Mouse (Mus musculus) thymus, adult 2 months (tissue): Measurements from ENCODE around the gene Pld2. TPM values are rescaled to one million over a fixed set of nuclear protein-coding genes. Genes with fewer than 3 reads are reported as not detected.
"Not testable (repeated sequence)": the region's sequence is repeated elsewhere in the genome, so short reads cannot be mapped to it uniquely, and the experiment has no call there.

ENCODE experiments used
- DNase-seq: peaks from one replicate; pipeline ENCODE4 v3.0.0; 2021
- H3K27ac ChIP-seq: fragments of 200-500 bp; 2 replicates; pipeline ENCODE4 v1.5.1; 2012; ENCODE audit warnings: low read length, control low read depth; ENCODE audit not compliant: control insufficient read depth, insufficient read depth
- H3K27me3 ChIP-seq: fragments of 200-500 bp; 2 replicates; pipeline ENCODE4 v1.6.1; 2012; ENCODE audit warnings: mild to moderate bottlenecking, low read length, moderate library complexity, mixed read lengths; ENCODE audit not compliant: control insufficient read depth, insufficient read depth
- H3K36me3 ChIP-seq: fragments of 200-500 bp; 2 replicates; pipeline ENCODE4 v1.6.1; 2012; ENCODE audit warnings: mild to moderate bottlenecking, low read length, moderate library complexity; ENCODE audit not compliant: control insufficient read depth, insufficient read depth
- H3K4me1 ChIP-seq: fragments of 200-500 bp; replicated peaks from 2 replicates; pipeline ENCODE4 v1.6.1; 2012; ENCODE audit warnings: low read length; ENCODE audit not compliant: control insufficient read depth, insufficient read depth
- H3K4me3 ChIP-seq: fragments of 200-500 bp; 2 replicates; pipeline ENCODE4 v1.5.1; 2012; ENCODE audit warnings: mild to moderate bottlenecking, low read length, control low read depth, moderate library complexity; ENCODE audit not compliant: control insufficient read depth, insufficient read depth
- CTCF ChIP-seq: fragments of 200-500 bp; IDR thresholded peaks from 2 replicates; pipeline ENCODE4 v1.5.1; 2012; ENCODE audit warnings: mild to moderate bottlenecking, control low read depth, low read length, moderate library complexity, borderline replicate concordance; ENCODE audit not compliant: control insufficient read depth, poor library complexity, insufficient read depth; ENCODE audit errors: extremely low read depth
- POLR2A ChIP-seq: fragments of 200-500 bp; IDR thresholded peaks from 2 replicates; pipeline ENCODE4 v1.6.1; 2012; ENCODE audit warnings: mild to moderate bottlenecking, low read length, control low read depth, moderate library complexity; ENCODE audit not compliant: control insufficient read depth, poor library complexity, insufficient read depth; ENCODE audit errors: extremely low read depth
- WGBS: fragments of 180-500 bp; shearing (Covaris S2); methylation state at CpG from one replicate; pipeline ENCODE4 v1.1.7; 2018; 5-methylcytosine and 5-hydroxymethylcytosine counted together
- polyA plus RNA-seq: library from polyadenylated mRNA; depleted of rRNA; stranded (reverse); fragments of >200 nt; gene quantifications from 2 replicates; pipeline ENCODE4 v1.2.3, GENCODE M21; 2012

Pld2 gene
- polyA plus RNA-seq, 1 experiment, result 16.1 TPM

GRCm38 (mm10) chr11:70562287-70562994, 22.6 kb downstream of the Pld2 start, which contains the start of gene Mink1:
TSS of gene Mink1 (plus strand) at chr11:70562881.
- Histone ChIP-seq H3K36me3 (no peaks in the 10 kb centered on the region), H3K27me3 (no peaks in the 10 kb centered on the region), H3K27ac (peak within 1 kb of the TSS; percentile 58; the same call in 1 of the 2 replicates), H3K4me1 (peaks cover 10% of the 10 kb centered on the region), H3K4me3 (peak within 1 kb of the TSS; percentile 80)
- TF ChIP-seq CTCF, result peak; percentile 72; the same call in 1 of the 2 replicates
- peak; percentile 86 for TF ChIP-seq POLR2A
- under 1% methylated on average over 55 of the region's 57 CpGs for WGBS
- DNase-seq, result peak; percentile 90

GRCm38 (mm10) chr11:70562995-70563469, 23.2 kb downstream of the Pld2 start:
- TF ChIP-seq POLR2A (no peak), CTCF (no peak)
- H3K4me1 ChIP-seq, result peaks cover 10% of the 10 kb centered on the region
- H3K27ac ChIP-seq, result peak overlapping the region; percentile 58; the same call in 1 of the 2 replicates
- DNase-seq, result no peak
- H3K4me3 ChIP-seq, result peak overlapping the region; percentile 80
- WGBS, result under 1% methylated on average over 30 of the region's 31 CpGs
- H3K36me3 ChIP-seq, result no peaks in the 10 kb centered on the region
- no peaks in the 10 kb centered on the region for H3K27me3 ChIP-seq

- WGBS, result 9% methylated on average over 25 of the region's 25 CpGs
- peak overlapping the region; percentile 58; the same call in 1 of the 2 replicates for H3K27ac ChIP-seq
- no peak for TF ChIP-seq CTCF
- no peak for TF ChIP-seq POLR2A
Observed at GRCm38 (mm10) chr11:70563470-70564275, 23.8 kb downstream of the Pld2 start.

GRCm38 (mm10) chr11:70564276-70564873, 24.5 kb downstream of the Pld2 start:
- H3K4me1 ChIP-seq, result peaks cover 10% of the 10 kb centered on the region
- H3K27ac ChIP-seq, result no peak overlapping the region
- no peak for TF ChIP-seq CTCF
- TF ChIP-seq POLR2A, result no peak
- H3K4me3 ChIP-seq, result no peak overlapping the region
- no peak for DNase-seq
- no peaks in the 10 kb centered on the region for H3K36me3 ChIP-seq
- whole genome bisulfite sequencing, result 66% methylated on average over 4 of the region's 4 CpGs
- H3K27me3 ChIP-seq, result no peaks in the 10 kb centered on the region

More at GRCm38 (mm10) chr11:70563470-70564275, 23.8 kb downstream of the Pld2 start:
- Histone ChIP-seq H3K36me3 (no peaks in the 10 kb centered on the region), H3K27me3 (no peaks in the 10 kb centered on the region), H3K4me1 (peaks cover 10% of the 10 kb centered on the region), H3K4me3 (peak overlapping the region; percentile 80)
- DNase-seq, result peak; percentile 51

GRCm38 (mm10) chr11:70566586-70566985, 26.7 kb downstream of the Pld2 start:
- Histone ChIP-seq H3K4me1 (peaks cover 10% of the 10 kb centered on the region), H3K27ac (no peak overlapping the region), H3K4me3 (no peak overlapping the region), H3K27me3 (no peaks in the 10 kb centered on the region), H3K36me3 (no peaks in the 10 kb centered on the region)
- TF ChIP-seq POLR2A (no peak), CTCF (no peak)
- DNase-seq, result no peak
- 93% methylated on average over 7 of the region's 7 CpGs for whole genome bisulfite sequencing

- not testable (repeated sequence) for H3K4me3 ChIP-seq, H3K27ac ChIP-seq, H3K36me3 ChIP-seq, DNase-seq, H3K4me1 ChIP-seq, H3K27me3 ChIP-seq
- 97% methylated on average over 1 of the region's 1 CpGs for WGBS
Observed at GRCm38 (mm10) chr11:70570614-70571013, 30.8 kb downstream of the Pld2 start.
